Mouse (Mus musculus) olfactory bulb, adult 2 months (tissue): ENCODE results near the gene Tctex1d1.

Experiments used
- CTCF ChIP-seq: fragments of 200-500 bp; IDR thresholded peaks from 2 replicates; pipeline ENCODE4 v1.5.1; 2012; ENCODE audit warnings: low read depth, mild to moderate bottlenecking, low read length, moderate library complexity; ENCODE audit not compliant: insufficient read depth
- POLR2A ChIP-seq: fragments of 200-500 bp; IDR thresholded peaks from 2 replicates; pipeline ENCODE4 v1.6.1; 2012; ENCODE audit warnings: mild to moderate bottlenecking, low read depth, low read length, moderate library complexity; ENCODE audit not compliant: insufficient read depth

DNA sequence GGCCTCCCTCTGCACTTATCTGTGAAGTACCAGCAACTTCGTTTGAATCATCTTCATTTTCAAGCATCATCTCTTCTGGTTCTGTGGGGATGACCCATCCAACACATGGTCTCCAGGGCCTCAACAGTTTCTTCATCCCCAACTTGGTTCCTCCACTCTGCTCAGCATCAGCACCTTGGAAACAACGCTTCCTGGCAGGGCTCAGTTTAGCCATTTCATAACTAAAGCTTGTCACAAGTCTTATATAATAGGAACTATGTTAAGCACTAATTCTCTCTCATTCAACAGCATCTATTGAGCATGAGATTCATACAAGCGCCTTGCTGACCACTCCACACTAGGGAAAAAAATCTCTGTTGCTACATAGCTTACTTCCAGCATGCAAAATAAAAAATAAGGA is 38.1 kb upstream of the Tctex1d1 start:
- TF ChIP-seq CTCF (no peak), POLR2A (no peak)
